Mouse (Mus musculus) kidney, postnatal 14 days (tissue): Measurements from ENCODE around the gene Hnf1b.

Experiments used
- DNase-seq: peaks from one replicate; pipeline ENCODE4 v3.0.0; 2022; ENCODE audit warnings: mixed read lengths

Hnf1b gene

GRCm38 (mm10) chr11:83853221-83853792 is 3.4 kb downstream of the Hnf1b start:
- DNase-seq, result peak; percentile 41

GRCm38 (mm10) chr11:83854091-83854490 is 4.2 kb downstream of the Hnf1b start:
- DNase-seq, result no peak

GRCm38 (mm10) chr11:83854707-83855106 is 4.8 kb downstream of the Hnf1b start:
- DNase-seq, result no peak

GRCm38 (mm10) chr11:83857256-83857655 is 7.4 kb downstream of the Hnf1b start:
- no peak for DNase-seq

GRCm38 (mm10) chr11:83865286-83865685 is 15.4 kb downstream of the Hnf1b start:
- DNase-seq, result no peak

GRCm38 (mm10) chr11:83867571-83867970 is 17.7 kb downstream of the Hnf1b start:
- DNase-seq, result no peak

- no peak for DNase-seq
Measured at GRCm38 (mm10) chr11:83869147-83869546, 19.3 kb downstream of the Hnf1b start.

GRCm38 (mm10) chr11:83869686-83870085 is 19.8 kb downstream of the Hnf1b start:
- no peak for DNase-seq

- DNase-seq, result no peak
Measured at GRCm38 (mm10) chr11:83871780-83872554, 22.1 kb downstream of the Hnf1b start.

GRCm38 (mm10) chr11:83873509-83873908 is 23.6 kb downstream of the Hnf1b start:
- peak; percentile 61 for DNase-seq

- no peak for DNase-seq
Measured at GRCm38 (mm10) chr11:83876630-83877029, 26.8 kb downstream of the Hnf1b start.

GRCm38 (mm10) chr11:83877765-83878164 is 27.9 kb downstream of the Hnf1b start:
- peak; percentile 40 for DNase-seq

GRCm38 (mm10) chr11:83878417-83878952 is 28.6 kb downstream of the Hnf1b start:
- DNase-seq, result no peak

GRCm38 (mm10) chr11:83879130-83879529 is 29.3 kb downstream of the Hnf1b start:
- DNase-seq, result no peak

- no peak for DNase-seq
Measured at GRCm38 (mm10) chr11:83881438-83881837, 31.6 kb downstream of the Hnf1b start.

GRCm38 (mm10) chr11:83882552-83882951 is 32.7 kb downstream of the Hnf1b start:
- no peak for DNase-seq

- no peak for DNase-seq
Measured at GRCm38 (mm10) chr11:83883074-83883473, 33.2 kb downstream of the Hnf1b start.

- DNase-seq, result peak; percentile 53
Measured at GRCm38 (mm10) chr11:83883812-83884211, 33.9 kb downstream of the Hnf1b start.

- peak; percentile 70 for DNase-seq
Measured at GRCm38 (mm10) chr11:83885175-83885574, 35.3 kb downstream of the Hnf1b start.

GRCm38 (mm10) chr11:83886746-83887145 is 36.9 kb downstream of the Hnf1b start:
- no peak for DNase-seq

GRCm38 (mm10) chr11:83891366-83891765 is 41.5 kb downstream of the Hnf1b start:
- no peak for DNase-seq

- DNase-seq, result no peak
Measured at GRCm38 (mm10) chr11:83893325-83893724, 43.5 kb downstream of the Hnf1b start.

GRCm38 (mm10) chr11:83896430-83897410 is 46.9 kb downstream of the Hnf1b start:
- no peak for DNase-seq
